Mouse (Mus musculus): ENCODE data around the gene Olfm2. TPM values are rescaled to one million over a fixed set of nuclear protein-coding genes. Genes with fewer than 3 reads are reported as not detected.
A peak's percentile ranks its signal among the peaks of the same experiment; 100 is the strongest.

The Olfm2 gene
- polyA plus RNA-seq, 1 experiment from 2014 or later: 143 TPM

DNA sequence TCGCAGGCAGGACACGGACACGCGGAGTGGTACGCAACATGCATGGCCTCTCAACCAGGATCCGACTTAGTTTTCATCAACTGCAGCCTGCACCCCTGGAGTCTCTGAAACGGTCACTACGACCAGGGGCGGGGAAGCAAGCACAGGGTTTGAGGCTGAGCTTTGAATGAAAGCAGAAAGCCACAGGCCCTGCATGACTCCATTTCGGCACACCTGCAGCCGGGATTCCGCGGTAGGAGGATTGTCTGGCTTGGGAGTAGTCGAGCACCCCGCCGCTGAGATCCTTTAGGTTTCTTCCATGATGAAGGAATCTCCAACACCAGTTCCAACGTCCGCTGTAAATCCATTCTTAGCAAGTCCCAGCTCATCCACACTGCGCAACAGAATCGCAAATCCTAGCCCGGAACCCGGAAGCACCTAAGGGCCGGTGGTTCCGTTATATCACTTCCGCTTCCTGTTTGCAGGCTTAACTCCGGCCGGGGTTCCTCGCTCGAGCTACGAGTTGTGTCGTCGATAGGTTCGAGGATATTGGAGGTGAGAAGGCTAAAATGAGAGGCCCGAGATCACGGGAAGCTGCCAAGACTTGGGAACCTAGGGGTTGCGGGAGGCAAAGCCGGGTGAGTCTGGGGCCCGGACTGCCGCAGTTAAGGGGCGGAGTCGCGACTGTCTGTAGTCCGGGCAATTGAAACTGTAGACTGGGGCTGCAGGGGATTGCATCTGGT lies 101.6 kb downstream of the Olfm2 start, which contains the start of gene Fbxl12:
TSS of gene Fbxl12 (minus strand) at position 408 of the 722 bp plus-strand sequence.
- Histone ChIP-seq H3K9me3 (ENCODE audit: control insufficient read depth, low read length) (no peaks in the 10 kb centered on the region), H3K27ac (replicated peaks; ENCODE audit: low read depth, low read length) (peak within 1 kb of the TSS; percentile 90), H3K36me3 (ENCODE audit: control insufficient read depth, insufficient read depth, low read length) (peaks cover 37% of the 10 kb centered on the region), H3K4me1 (ENCODE audit: control insufficient read depth, insufficient read depth, low read length) (peaks cover 29% of the 10 kb centered on the region), H3K4me3 (replicated peaks; ENCODE audit: low read depth, low read length) (peak within 1 kb of the TSS; percentile 68), H3K4me2 (ENCODE audit: low read length) (peak within 1 kb of the TSS; percentile 89), H3K9ac (replicated peaks; ENCODE audit: low read length) (peak within 1 kb of the TSS; percentile 84), H3K27me3 (ENCODE audit: control insufficient read depth, insufficient read depth, low read length) (no peaks in the 10 kb centered on the region)
- WGBS: under 1% methylated on average over 43 of the region's 43 CpGs
- DNase-seq (peak; percentile 92), ATAC-seq (ENCODE audit: low FRiP score, low TSS enrichment) (peak; percentile 36)

DNA sequence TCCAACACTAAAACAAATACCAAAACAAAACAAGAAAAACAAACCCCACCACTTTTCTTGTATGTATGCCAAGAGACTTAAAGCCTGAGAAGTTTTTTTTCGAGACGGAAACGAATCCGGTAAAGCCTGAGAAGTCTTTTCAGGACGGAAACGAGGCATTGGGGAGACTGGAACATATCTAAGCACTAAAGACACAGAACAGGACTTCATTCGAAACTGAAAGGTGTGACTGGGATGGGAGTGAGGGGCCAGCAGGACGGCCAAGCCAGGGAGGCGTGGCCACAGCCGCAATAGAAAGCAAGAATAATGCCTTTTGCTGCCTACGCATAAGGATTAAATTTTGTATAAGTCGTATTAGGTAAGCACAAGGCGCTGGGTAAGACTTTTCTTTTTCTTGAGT lies 102.4 kb downstream of the Olfm2 start:
- H3K27me3 ChIP-seq (ENCODE audit: control insufficient read depth, insufficient read depth, low read length): no peaks in the 10 kb centered on the region
- H3K9ac ChIP-seq (replicated peaks; ENCODE audit: low read length): peak overlapping the region; percentile 84
- ATAC-seq (ENCODE audit: low FRiP score, low TSS enrichment) (no peak), DNase-seq (no peak)
- H3K9me3 ChIP-seq (ENCODE audit: control insufficient read depth, low read length): no peaks in the 10 kb centered on the region
- H3K4me2 ChIP-seq (ENCODE audit: low read length): peak overlapping the region; percentile 89
- H3K36me3 ChIP-seq (ENCODE audit: control insufficient read depth, insufficient read depth, low read length): peaks cover 35% of the 10 kb centered on the region
- 9% methylated on average over 13 of the region's 13 CpGs for WGBS
- peaks cover 29% of the 10 kb centered on the region for H3K4me1 ChIP-seq (ENCODE audit: control insufficient read depth, insufficient read depth, low read length)
- H3K27ac ChIP-seq (replicated peaks; ENCODE audit: low read depth, low read length): peak overlapping the region; percentile 90
- peak overlapping the region; percentile 68 for H3K4me3 ChIP-seq (replicated peaks; ENCODE audit: low read depth, low read length)

DNA sequence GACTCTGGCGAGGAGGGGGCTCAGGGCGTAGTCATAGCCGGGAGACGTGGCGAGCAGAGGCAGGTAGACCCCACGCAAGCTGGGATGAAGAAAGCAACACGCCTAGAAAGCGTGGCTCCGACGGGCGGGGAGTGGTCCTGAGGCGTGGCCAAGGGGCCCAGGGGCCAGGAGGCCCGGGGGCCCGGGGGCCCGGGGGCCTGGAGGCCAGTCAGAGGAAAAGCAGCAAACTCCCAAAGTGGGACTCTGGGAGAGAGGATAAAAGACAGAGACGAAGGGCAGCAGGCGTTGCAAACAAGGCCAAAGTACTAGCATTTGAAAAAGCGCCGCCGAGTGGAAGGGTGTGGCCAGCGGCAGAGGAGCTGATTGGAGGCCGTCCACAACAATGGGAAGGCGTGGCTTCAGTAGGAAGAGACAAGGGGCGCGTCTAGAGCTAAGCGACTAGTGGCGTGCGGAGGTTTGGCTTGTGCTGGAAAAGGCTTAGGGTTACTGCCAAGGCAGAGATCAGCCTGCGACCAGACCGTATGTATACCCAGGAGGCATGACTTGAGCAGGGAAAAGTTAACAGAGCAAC lies 103.2 kb downstream of the Olfm2 start:
- peak overlapping the region; percentile 84 for H3K9ac ChIP-seq (replicated peaks; ENCODE audit: low read length)
- H3K4me2 ChIP-seq (ENCODE audit: low read length): peak overlapping the region; percentile 89
- ATAC-seq (ENCODE audit: low FRiP score, low TSS enrichment): peak; percentile 85
- peak overlapping the region; percentile 68 for H3K4me3 ChIP-seq (replicated peaks; ENCODE audit: low read depth, low read length)
- peaks cover 36% of the 10 kb centered on the region for H3K36me3 ChIP-seq (ENCODE audit: control insufficient read depth, insufficient read depth, low read length)
- peaks cover 29% of the 10 kb centered on the region for H3K4me1 ChIP-seq (ENCODE audit: control insufficient read depth, insufficient read depth, low read length)
- H3K27ac ChIP-seq (replicated peaks; ENCODE audit: low read depth, low read length): peak overlapping the region; percentile 90
- H3K27me3 ChIP-seq (ENCODE audit: control insufficient read depth, insufficient read depth, low read length): no peaks in the 10 kb centered on the region
- under 1% methylated on average over 30 of the region's 30 CpGs for WGBS
- H3K9me3 ChIP-seq (ENCODE audit: control insufficient read depth, low read length): no peaks in the 10 kb centered on the region
- DNase-seq: peak; percentile 92

DNA sequence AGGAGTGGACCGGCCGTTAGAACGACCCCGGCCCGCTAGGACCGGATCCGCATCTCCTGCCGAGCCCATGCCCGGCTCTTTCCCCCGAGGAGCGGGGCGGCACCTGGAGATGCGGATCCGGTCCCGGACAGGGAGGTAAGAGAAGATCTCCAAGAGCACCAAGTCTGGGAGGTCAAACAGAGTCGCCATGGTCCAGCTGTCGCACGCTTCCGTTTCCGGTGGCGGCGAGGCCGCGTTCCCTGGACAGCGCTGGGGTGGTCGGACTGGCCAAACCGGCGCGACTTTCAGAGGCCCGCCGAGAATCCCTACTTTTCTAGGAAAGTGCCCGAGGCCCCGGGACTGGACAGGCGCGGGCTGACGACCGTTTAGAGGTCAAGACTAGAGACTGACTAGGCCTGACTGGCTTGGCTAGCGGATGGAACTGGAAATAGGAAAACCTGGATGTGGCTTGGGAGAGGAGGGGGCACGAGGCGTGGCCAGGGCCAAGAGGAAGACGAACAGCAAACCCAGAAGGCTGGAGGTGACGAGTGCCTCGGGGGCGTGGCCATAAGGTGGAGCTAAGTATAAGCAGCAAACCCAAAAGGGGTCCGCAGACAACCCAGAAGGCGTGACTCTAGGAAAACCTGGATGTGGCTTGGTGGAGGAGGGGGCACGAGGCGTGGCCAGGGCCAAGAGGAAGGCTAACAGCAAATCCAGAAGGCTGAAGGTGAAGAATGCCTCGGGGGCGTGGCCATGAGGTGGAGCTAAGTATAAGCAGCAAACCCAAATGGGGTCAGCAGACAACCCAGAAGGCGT lies 103.9 kb downstream of the Olfm2 start, which contains the start of gene Ubl5:
TSS of gene Ubl5 (plus strand) at position 778 of the 795 bp plus-strand sequence.
- Histone ChIP-seq H3K27ac (replicated peaks; ENCODE audit: low read depth, low read length) (peak within 1 kb of the TSS; percentile 90), H3K9me3 (ENCODE audit: control insufficient read depth, low read length) (no peaks in the 10 kb centered on the region), H3K4me3 (replicated peaks; ENCODE audit: low read depth, low read length) (peak within 1 kb of the TSS; percentile 68), H3K4me1 (ENCODE audit: control insufficient read depth, insufficient read depth, low read length) (peaks cover 29% of the 10 kb centered on the region), H3K9ac (replicated peaks; ENCODE audit: low read length) (peak within 1 kb of the TSS; percentile 84), H3K4me2 (ENCODE audit: low read length) (peak within 1 kb of the TSS; percentile 89), H3K27me3 (ENCODE audit: control insufficient read depth, insufficient read depth, low read length) (no peaks in the 10 kb centered on the region), H3K36me3 (ENCODE audit: control insufficient read depth, insufficient read depth, low read length) (peaks cover 35% of the 10 kb centered on the region)
- peak; percentile 94 for DNase-seq
- ATAC-seq (ENCODE audit: low FRiP score, low TSS enrichment): peak; percentile 87
- under 1% methylated on average over 48 of the region's 51 CpGs for WGBS

DNA sequence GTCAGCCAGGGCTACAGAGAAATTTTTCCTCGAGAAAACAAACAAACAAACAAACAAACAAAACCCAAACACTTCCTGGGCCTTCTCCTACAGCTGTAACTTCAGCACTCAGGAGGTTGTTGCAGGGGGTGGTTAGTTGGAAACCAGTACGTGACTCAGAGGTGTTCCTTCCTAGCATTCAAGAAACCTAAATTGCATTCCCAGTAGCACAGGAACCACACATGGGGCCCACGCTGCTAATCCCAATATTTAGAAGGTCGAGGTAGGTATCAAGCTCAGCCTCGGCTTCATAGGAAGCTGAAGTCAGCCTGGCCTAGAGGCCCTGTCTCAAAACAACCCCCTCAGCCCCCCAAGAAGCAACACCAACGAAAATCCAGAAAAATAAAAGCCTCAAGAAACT lies 104.6 kb downstream of the Olfm2 start:
- no peak overlapping the region for H3K27ac ChIP-seq (replicated peaks; ENCODE audit: low read depth, low read length)
- no peaks in the 10 kb centered on the region for H3K9me3 ChIP-seq (ENCODE audit: control insufficient read depth, low read length)
- H3K27me3 ChIP-seq (ENCODE audit: control insufficient read depth, insufficient read depth, low read length): no peaks in the 10 kb centered on the region
- peak overlapping the region; percentile 84 for H3K9ac ChIP-seq (replicated peaks; ENCODE audit: low read length)
- WGBS: 29% methylated on average over 6 of the region's 6 CpGs
- H3K4me1 ChIP-seq (ENCODE audit: control insufficient read depth, insufficient read depth, low read length): peaks cover 29% of the 10 kb centered on the region
- H3K36me3 ChIP-seq (ENCODE audit: control insufficient read depth, insufficient read depth, low read length): peaks cover 33% of the 10 kb centered on the region
- ATAC-seq (ENCODE audit: low FRiP score, low TSS enrichment) (no peak), DNase-seq (no peak)
- peak overlapping the region; percentile 68 for H3K4me3 ChIP-seq (replicated peaks; ENCODE audit: low read depth, low read length)
- H3K4me2 ChIP-seq (ENCODE audit: low read length): peak overlapping the region; percentile 89

DNA sequence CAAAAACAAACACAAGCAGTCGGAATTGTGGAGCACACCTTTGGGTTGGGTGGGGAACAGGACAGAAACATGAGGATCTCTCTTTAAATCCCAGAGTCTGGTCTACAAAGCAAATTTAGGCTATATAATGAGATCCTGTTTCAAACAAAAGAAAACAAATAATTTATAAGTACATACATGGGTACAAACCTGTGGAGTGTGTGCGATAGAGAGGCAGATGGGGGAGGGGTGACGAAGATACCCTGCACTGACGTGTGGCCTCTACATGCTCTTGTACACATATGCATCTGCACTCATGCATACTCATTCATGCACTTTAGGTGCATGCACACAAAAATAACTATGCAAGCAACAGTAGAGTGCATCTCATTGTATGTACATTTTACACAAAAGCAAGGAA lies 106.7 kb downstream of the Olfm2 start:
- Histone ChIP-seq H3K4me3 (replicated peaks; ENCODE audit: low read depth, low read length) (no peak overlapping the region), H3K9me3 (ENCODE audit: control insufficient read depth, low read length) (no peaks in the 10 kb centered on the region), H3K4me2 (ENCODE audit: low read length) (no peak overlapping the region), H3K9ac (replicated peaks; ENCODE audit: low read length) (no peak overlapping the region), H3K27ac (replicated peaks; ENCODE audit: low read depth, low read length) (no peak overlapping the region), H3K36me3 (ENCODE audit: control insufficient read depth, insufficient read depth, low read length) (peaks cover 28% of the 10 kb centered on the region), H3K27me3 (ENCODE audit: control insufficient read depth, insufficient read depth, low read length) (no peaks in the 10 kb centered on the region), H3K4me1 (ENCODE audit: control insufficient read depth, insufficient read depth, low read length) (peaks cover 20% of the 10 kb centered on the region)
- no peak for ATAC-seq (ENCODE audit: low FRiP score, low TSS enrichment)
- no peak for DNase-seq
- 93% methylated on average over 4 of the region's 4 CpGs for WGBS

DNA sequence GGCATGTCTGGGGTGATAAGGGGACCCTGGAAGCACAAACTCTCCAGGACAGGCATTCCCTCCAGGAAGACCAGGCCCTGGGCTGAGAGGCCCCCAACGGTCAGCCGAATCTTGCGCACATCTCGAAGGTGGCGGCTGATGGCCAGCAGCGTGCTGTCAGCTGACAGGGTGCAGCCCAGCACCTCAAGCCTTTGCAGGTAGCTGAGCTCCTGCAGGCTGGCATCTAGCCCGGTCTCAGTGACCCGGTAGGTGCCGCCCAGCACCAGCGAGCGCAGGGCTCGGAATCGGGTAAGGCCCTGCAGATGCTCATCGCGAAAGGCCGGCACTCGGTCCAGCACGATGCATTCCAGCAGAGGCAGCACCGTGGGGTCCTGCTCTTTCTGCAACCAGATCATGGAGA lies 107.6 kb downstream of the Olfm2 start:
- no peaks in the 10 kb centered on the region for H3K27me3 ChIP-seq (ENCODE audit: control insufficient read depth, insufficient read depth, low read length)
- H3K9ac ChIP-seq (replicated peaks; ENCODE audit: low read length): no peak overlapping the region
- no peak for ATAC-seq (ENCODE audit: low FRiP score, low TSS enrichment)
- H3K4me3 ChIP-seq (replicated peaks; ENCODE audit: low read depth, low read length): no peak overlapping the region
- H3K36me3 ChIP-seq (ENCODE audit: control insufficient read depth, insufficient read depth, low read length): peaks cover 28% of the 10 kb centered on the region
- H3K4me1 ChIP-seq (ENCODE audit: control insufficient read depth, insufficient read depth, low read length): peaks cover 17% of the 10 kb centered on the region
- H3K9me3 ChIP-seq (ENCODE audit: control insufficient read depth, low read length): no peaks in the 10 kb centered on the region
- no peak overlapping the region for H3K27ac ChIP-seq (replicated peaks; ENCODE audit: low read depth, low read length)
- no peak for DNase-seq
- 96% methylated on average over 19 of the region's 19 CpGs for WGBS
- H3K4me2 ChIP-seq (ENCODE audit: low read length): no peak overlapping the region

DNA sequence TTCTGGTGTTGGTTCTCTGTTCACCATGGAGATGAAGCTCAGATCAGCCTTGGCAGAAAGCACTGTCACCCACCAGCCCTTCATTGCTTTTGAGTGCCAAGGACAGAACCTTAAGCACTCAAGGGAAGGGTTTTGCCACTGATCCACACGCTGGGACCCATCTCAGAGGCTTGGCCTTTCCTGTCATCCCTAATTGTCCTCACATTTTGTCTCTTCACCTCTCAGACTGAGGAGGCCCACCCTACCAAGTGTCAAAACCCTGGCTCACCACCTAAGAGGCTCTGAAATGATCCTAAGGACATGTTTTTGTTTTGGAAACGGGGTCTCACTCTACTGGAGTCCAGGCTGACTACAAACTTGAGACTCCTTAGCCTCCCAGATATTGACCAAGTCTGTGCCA lies 109.4 kb downstream of the Olfm2 start:
- WGBS: 94% methylated on average over 2 of the region's 2 CpGs

More for the DNA sequence above, 109.4 kb downstream of the Olfm2 start:
- Histone ChIP-seq H3K27me3 (ENCODE audit: control insufficient read depth, insufficient read depth, low read length) (no peaks in the 10 kb centered on the region), H3K36me3 (ENCODE audit: control insufficient read depth, insufficient read depth, low read length) (peaks cover 28% of the 10 kb centered on the region), H3K9ac (replicated peaks; ENCODE audit: low read length) (no peak overlapping the region), H3K9me3 (ENCODE audit: control insufficient read depth, low read length) (no peaks in the 10 kb centered on the region), H3K4me3 (replicated peaks; ENCODE audit: low read depth, low read length) (no peak overlapping the region), H3K4me2 (ENCODE audit: low read length) (no peak overlapping the region), H3K4me1 (ENCODE audit: control insufficient read depth, insufficient read depth, low read length) (peaks cover 13% of the 10 kb centered on the region), H3K27ac (replicated peaks; ENCODE audit: low read depth, low read length) (no peak overlapping the region)
- no peak for ATAC-seq (ENCODE audit: low FRiP score, low TSS enrichment)
- no peak for DNase-seq

Measured in midbrain, embryonic 14.5 days (tissue).